Mouse (Mus musculus) testis, adult 2 months (tissue): ENCODE results near the gene Zfp423. TPM values are rescaled to one million over a fixed set of nuclear protein-coding genes. Genes with fewer than 3 reads are reported as not detected.

Source experiments
- H3K27ac ChIP-seq: fragments of 200-500 bp; 2 replicates; pipeline ENCODE4 v1.5.1; 2012; ENCODE audit warnings: low read depth, low read length; ENCODE audit not compliant: control insufficient read depth, insufficient read depth
- H3K27me3 ChIP-seq: fragments of 200-500 bp; 2 replicates; pipeline ENCODE4 v1.6.1; 2012; ENCODE audit warnings: mild to moderate bottlenecking, low read length, moderate library complexity; ENCODE audit not compliant: control insufficient read depth, insufficient read depth
- H3K36me3 ChIP-seq: fragments of 200-500 bp; 2 replicates; pipeline ENCODE4 v1.6.1; 2012; ENCODE audit warnings: mild to moderate bottlenecking, low read length; ENCODE audit not compliant: control insufficient read depth, insufficient read depth
- H3K4me1 ChIP-seq: fragments of 200-500 bp; 2 replicates; pipeline ENCODE4 v1.6.1; 2012; ENCODE audit warnings: low read length; ENCODE audit not compliant: control insufficient read depth, insufficient read depth
- H3K4me3 ChIP-seq: fragments of 200-500 bp; 2 replicates; pipeline ENCODE4 v1.5.1; 2012; ENCODE audit warnings: low read depth, mild to moderate bottlenecking, low read length, moderate library complexity, mixed read lengths; ENCODE audit not compliant: control insufficient read depth
- CTCF ChIP-seq: fragments of 200-500 bp; IDR thresholded peaks from 2 replicates; pipeline ENCODE4 v1.5.1; 2012; ENCODE audit warnings: low read depth, mild to moderate bottlenecking, inconsistent platforms, low read length, moderate library complexity; ENCODE audit not compliant: control insufficient read depth, insufficient read depth, insufficient replicate concordance
- POLR2A ChIP-seq: fragments of 200-500 bp; IDR thresholded peaks from 2 replicates; pipeline ENCODE4 v1.6.1; 2012; ENCODE audit warnings: low read depth, mild to moderate bottlenecking, inconsistent platforms, low read length, moderate library complexity; ENCODE audit not compliant: control insufficient read depth
- polyA plus RNA-seq: library from polyadenylated mRNA; depleted of rRNA; stranded (reverse); fragments of >200 nt; gene quantifications from 2 replicates; pipeline ENCODE4 v1.2.3, GENCODE M21; 2012

Zfp423 gene
- polyA plus RNA-seq, 1 experiment, result 7.2 TPM

DNA sequence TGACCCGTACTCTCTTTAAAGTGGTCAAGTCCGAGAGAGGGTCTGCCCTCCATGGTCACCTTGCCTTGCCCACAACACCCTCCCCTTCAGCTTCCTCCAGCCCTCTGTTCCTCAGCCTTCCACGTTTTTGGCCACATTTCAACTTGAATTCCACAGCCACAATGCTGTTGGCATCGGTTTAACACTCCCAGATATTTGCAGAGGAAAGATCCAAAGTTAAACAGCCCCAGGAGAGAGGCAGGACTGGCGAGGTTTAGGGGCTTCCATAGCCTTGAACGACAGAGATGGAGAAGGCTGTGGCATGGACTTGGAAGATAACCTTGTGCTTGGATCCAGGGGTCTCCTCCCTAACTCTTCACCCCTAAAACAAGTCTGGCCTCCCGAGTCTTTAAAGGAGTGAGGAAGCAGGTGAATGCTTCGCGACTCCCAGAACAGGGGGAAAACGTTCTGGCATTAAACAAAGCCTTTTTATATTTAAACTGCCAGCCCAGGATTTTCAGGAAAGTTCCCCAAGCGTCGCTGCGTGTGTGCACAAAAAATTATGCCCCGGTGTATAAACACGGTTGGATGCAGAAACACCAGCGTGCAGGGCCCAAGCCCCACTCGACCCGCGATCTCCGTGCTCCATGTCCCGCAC is 14.8 kb upstream of the Zfp423 start:
- TF ChIP-seq CTCF (no peak), POLR2A (no peak)
- Histone ChIP-seq H3K27ac (no peak overlapping the region), H3K4me3 (no peak overlapping the region)

DNA sequence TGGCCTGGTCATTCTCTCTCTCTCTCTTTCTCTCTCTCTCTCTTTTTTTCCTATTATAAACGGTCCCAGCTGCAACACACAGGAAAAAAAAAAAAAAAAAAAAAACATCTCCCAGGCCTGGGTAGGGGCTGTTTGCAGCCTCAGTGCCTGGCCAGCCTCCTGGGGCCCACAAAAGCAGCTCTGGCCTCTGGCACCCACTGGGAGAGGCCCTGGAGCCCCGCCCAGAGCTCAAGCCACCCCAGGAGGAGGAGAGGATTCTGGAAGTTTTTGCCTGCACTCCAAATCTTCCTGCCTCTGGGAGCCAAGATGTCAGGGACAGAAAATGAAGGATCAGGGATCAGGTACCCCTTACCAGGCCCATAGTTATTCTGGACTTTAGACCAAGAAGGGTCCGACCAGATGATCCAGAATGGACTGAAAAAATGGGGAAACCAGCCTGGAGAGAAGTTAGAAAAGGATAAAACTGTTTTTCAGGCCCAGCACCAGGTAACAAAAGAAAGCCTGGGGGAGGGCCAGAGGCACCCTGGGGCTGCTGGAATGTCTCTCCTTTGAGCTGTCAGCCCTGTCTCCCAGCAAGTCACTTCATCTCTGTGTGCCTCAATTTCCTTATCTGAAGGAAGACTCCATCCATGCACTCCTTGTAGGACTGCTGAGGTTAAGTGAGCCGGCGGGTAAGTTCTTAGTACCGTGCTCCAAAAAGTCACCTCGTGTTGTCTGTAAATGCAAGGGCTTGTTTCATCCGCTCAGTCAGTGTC is 8.6 kb upstream of the Zfp423 start:
- H3K4me1 ChIP-seq, result no peaks in the 10 kb centered on the region
- H3K27ac ChIP-seq, result no peak overlapping the region
- no peak for TF ChIP-seq CTCF
- no peak for TF ChIP-seq POLR2A
- H3K36me3 ChIP-seq, result no peaks in the 10 kb centered on the region
- no peaks in the 10 kb centered on the region for H3K27me3 ChIP-seq
- no peak overlapping the region for H3K4me3 ChIP-seq

More for the DNA sequence above, 14.8 kb upstream of the Zfp423 start:
- Histone ChIP-seq H3K36me3 (no peaks in the 10 kb centered on the region), H3K4me1 (peaks cover 4% of the 10 kb centered on the region; the same call in 1 of the 2 replicates), H3K27me3 (no peaks in the 10 kb centered on the region)

DNA sequence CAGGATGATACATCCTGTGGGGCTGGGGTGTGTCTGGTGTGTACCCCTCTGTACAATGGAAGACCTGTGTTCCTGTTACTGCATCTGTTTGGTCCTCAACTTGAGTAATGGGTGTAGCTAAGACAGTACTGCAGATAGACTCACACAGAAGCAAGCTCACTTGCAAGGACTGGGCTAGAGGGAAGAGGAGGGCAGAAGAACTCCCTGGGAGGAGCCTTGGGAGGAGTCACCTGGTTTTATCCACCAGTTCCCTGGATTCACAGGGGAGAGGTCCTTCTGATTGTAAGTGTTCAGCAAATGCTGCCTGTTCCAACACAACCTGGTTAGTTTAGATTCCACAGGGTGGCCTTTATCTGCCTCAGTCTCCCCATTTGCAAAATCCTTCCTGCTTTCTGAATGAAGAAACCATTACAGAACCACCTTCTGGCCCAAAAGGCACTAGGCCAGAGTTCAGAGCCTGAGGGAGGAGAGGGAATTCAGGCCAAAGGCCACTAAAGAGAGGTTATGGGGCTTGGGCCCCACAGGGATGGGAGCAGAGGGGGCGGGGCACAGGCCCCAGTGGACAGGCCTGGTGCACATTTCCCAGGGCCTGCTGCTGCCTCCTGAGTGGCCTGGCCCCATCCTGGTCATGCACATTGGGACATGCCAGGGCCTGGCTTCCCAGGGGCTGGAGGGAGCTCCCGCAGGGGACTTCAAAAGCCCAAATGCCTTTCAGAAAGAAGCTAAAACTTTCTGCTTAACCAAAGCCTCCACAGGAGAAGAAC is 7.8 kb upstream of the Zfp423 start:
- H3K27me3 ChIP-seq, result no peaks in the 10 kb centered on the region
- H3K4me1 ChIP-seq, result no peaks in the 10 kb centered on the region; the same call in 1 of the 2 replicates
- no peak overlapping the region for H3K27ac ChIP-seq
- no peak overlapping the region for H3K4me3 ChIP-seq
- TF ChIP-seq POLR2A (no peak), CTCF (no peak)
- no peaks in the 10 kb centered on the region for H3K36me3 ChIP-seq

DNA sequence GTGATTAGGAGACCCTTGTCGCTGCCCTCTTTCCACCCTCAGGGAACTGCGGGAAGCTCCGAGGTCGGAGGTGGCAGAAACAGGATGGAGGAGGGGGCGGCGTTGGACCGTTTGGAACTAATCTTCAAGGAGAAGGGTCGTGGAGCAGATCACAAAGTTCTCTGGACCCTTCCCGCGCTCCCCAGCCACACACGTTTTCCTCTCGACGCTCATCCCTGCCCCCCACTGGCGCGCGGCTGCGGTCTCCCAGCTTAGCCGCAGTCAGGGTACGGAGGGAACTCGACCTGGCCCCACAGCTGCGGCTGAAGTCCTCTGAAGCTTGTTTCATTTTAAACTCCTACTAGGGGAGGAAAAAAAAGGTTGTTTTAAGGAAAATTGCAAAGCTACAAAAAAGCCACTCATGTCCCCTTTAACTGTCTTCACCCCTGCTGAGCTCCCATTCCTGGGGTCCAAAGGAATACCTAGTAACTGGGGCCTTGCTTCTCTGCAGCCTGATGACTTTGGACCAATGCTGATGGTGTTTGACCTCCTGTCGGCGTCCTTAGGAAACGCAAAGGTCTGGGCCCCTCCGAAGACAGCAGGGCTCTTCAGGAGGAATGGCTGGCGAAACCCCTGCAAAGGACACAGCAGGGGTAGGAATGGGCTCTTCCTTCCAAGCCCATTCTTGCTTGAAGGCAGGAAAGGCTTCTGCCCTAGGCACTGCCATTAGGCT is 3.3 kb upstream of the Zfp423 start:
- peaks cover 20% of the 10 kb centered on the region for H3K4me1 ChIP-seq
- peaks cover 9% of the 10 kb centered on the region for H3K27me3 ChIP-seq
- TF ChIP-seq POLR2A (no peak), CTCF (no peak)
- H3K27ac ChIP-seq, result no peak overlapping the region
- H3K36me3 ChIP-seq, result no peaks in the 10 kb centered on the region
- H3K4me3 ChIP-seq, result no peak overlapping the region

DNA sequence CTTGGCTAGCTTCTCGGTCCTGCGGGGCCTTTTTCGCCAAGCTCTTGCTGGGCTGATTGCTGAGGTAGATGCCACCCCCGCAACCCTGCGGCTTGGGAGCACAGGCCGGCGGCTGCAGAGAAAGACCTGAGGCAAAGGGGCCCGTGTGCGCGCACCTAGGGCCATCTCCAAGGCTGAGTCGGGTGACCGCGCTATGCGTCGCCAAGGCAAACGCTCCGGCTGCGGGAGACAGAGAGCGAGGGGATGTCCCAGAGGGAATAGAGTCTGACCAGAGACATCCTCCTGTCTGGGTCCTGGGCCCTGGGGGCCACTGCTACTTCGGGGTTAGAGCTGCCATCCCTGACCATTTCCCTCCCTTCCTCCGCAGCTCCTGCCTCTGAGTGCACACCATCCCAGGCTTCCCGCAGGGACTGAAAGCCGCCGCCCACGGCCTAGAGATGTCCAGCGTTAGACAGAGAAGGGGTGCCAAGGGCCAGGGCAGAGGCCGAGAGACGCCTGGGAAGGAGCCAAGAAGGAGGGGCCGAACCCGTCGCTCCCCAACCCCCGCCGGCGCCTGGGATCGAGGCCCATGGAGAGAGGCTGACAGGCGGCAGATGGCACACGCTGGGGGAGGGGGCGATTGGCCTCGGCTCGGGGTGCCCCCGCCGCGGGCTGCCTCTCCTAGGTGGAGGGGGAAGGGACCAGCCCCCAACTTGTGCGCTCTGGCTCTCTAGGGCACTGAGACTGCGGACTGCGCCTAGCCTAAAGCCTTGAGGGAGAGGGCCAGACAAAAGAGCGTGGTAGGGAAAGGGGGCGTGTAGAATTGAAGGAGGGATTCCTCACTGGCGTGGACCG is 2.5 kb upstream of the Zfp423 start:
- Histone ChIP-seq H3K36me3 (no peaks in the 10 kb centered on the region), H3K4me3 (peak overlapping the region; percentile 40), H3K27ac (no peak overlapping the region), H3K27me3 (peaks cover 9% of the 10 kb centered on the region), H3K4me1 (peaks cover 20% of the 10 kb centered on the region)
- TF ChIP-seq CTCF (no peak), POLR2A (no peak)

DNA sequence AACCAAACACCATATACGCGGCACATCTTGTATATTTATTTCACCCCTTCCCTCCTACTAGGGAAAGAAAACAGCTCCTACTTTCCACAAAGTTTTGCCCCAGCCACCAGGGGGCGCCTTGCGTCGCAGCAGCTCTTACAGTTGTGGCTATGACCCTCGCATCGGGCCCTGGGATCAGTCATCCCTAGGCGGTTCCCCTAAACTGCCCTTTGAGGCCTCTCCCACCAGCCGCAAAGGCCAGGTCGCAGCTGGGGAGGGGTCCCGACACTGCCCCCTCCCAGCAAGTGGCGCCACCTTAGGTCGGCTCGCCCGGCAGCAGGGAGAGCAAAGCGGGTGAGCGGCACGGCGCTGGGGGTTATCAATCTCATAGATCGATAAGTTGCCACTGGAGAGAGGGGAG is 1.7 kb upstream of the Zfp423 start:
- peaks cover 9% of the 10 kb centered on the region for H3K27me3 ChIP-seq
- H3K36me3 ChIP-seq, result no peaks in the 10 kb centered on the region
- 0 out of 2 replicates have a peak overlapping the region, but pooled peaks have one; percentile 14 for H3K4me3 ChIP-seq
- H3K27ac ChIP-seq, result no peak overlapping the region
- TF ChIP-seq POLR2A (no peak), CTCF (0 out of 2 replicates have a peak, but pooled peaks have one; percentile 36)
- H3K4me1 ChIP-seq, result peaks cover 20% of the 10 kb centered on the region
